Mouse (Mus musculus) heart, postnatal 14 days (tissue): ENCODE results near the gene Cdc42ep5. TPM values are rescaled to one million over a fixed set of nuclear protein-coding genes. Genes with fewer than 3 reads are reported as not detected.

Experiments
- DNase-seq, 2 experiments: peaks; one replicate each; pipeline ENCODE4 v3.0.0; 2021 to 2022
- intact Hi-C: fragments of 180-260 bp; cut with DNase I; formaldehyde crosslinking; loops from one replicate; pipeline ENCODE4 v1.15.1; 2025
- total RNA-seq, 2 experiments: library from RNA; stranded (reverse); gene quantifications; 2 replicates each; pipeline ENCODE4 v1.2.3; 2021

Gene Cdc42ep5
- total RNA-seq, 2 experiments from 2014 or later = 9.0 to 10.2 TPM

- no peak for DNase-seq
- intact Hi-C loops = loop anchor here (10.0 kb wide), 2 partner anchors 483 to 937 kb away; partner anchors contain the start of genes Epn1 and Leng1
Measured at GRCm38 (mm10) chr7:4147371-4147770, 17.3 kb downstream of the Cdc42ep5 start.

GRCm38 (mm10) chr7:4146241-4147180 is 18.1 kb downstream of the Cdc42ep5 start:
- intact Hi-C loops = loop anchor here (10.0 kb wide), 2 partner anchors 482 to 938 kb away; partner anchors contain the start of genes Epn1 and Leng1
- DNase-seq = no peak

- DNase-seq = peak; percentile 51 to 66
- intact Hi-C loops = loop anchor here (10.0 kb wide), 2 partner anchors 481 to 939 kb away; partner anchors contain the start of genes Epn1 and Leng1
Measured at GRCm38 (mm10) chr7:4145552-4146190, 19.0 kb downstream of the Cdc42ep5 start.

GRCm38 (mm10) chr7:4144766-4145551 is 19.7 kb downstream of the Cdc42ep5 start:
- DNase-seq = peak in 1 of 2 experiments; percentile 0
- intact Hi-C loops = loop anchor here (10.0 kb wide), 2 partner anchors 480 to 940 kb away; partner anchors contain the start of genes Epn1 and Leng1

GRCm38 (mm10) chr7:4144046-4144445 is 20.6 kb downstream of the Cdc42ep5 start:
- intact Hi-C loops = loop anchor here (10.0 kb wide), 2 partner anchors 479 to 941 kb away; partner anchors contain the start of genes Epn1 and Leng1
- peak in 1 of 2 experiments; percentile 0 for DNase-seq

- no peak for DNase-seq
- intact Hi-C loops = loop anchor here (10.0 kb wide), 2 partner anchors 479 to 941 kb away; partner anchors contain the start of genes Epn1 and Leng1
Measured at GRCm38 (mm10) chr7:4143506-4143905, 21.2 kb downstream of the Cdc42ep5 start.

- no peak for DNase-seq
- intact Hi-C loops = loop anchor here (10.0 kb wide), 2 partner anchors 478 to 942 kb away; partner anchors contain the start of genes Epn1 and Leng1
Measured at GRCm38 (mm10) chr7:4142796-4143445, 21.7 kb downstream of the Cdc42ep5 start.

- DNase-seq = no peak
- intact Hi-C loops = loop anchor here (10.0 kb wide), 2 partner anchors 477 to 943 kb away; partner anchors contain the start of genes Epn1 and Leng1
Measured at GRCm38 (mm10) chr7:4141648-4142325, 22.9 kb downstream of the Cdc42ep5 start.

GRCm38 (mm10) chr7:4139391-4139790 is 25.3 kb downstream of the Cdc42ep5 start:
- DNase-seq = no peak
- intact Hi-C loops = loop anchor here (5.0 to 10.0 kb wide), 2 partner anchors 155 to 668 kb away; no protein-coding TSS in a partner anchor

- intact Hi-C loops = loop anchor here (5.0 to 10.0 kb wide), 2 partner anchors 156 to 669 kb away; no protein-coding TSS in a partner anchor
- no peak for DNase-seq
Measured at GRCm38 (mm10) chr7:4138671-4139070, 26.0 kb downstream of the Cdc42ep5 start.

GRCm38 (mm10) chr7:4138181-4138580 is 26.5 kb downstream of the Cdc42ep5 start:
- intact Hi-C loops = loop anchor here (5.0 to 10.0 kb wide), 2 partner anchors 157 to 669 kb away; no protein-coding TSS in a partner anchor
- no peak for DNase-seq

GRCm38 (mm10) chr7:4137746-4138145 is 26.9 kb downstream of the Cdc42ep5 start:
- intact Hi-C loops = loop anchor here (5.0 to 10.0 kb wide), 2 partner anchors 157 to 670 kb away; no protein-coding TSS in a partner anchor
- no peak for DNase-seq

GRCm38 (mm10) chr7:4136771-4137531 is 27.7 kb downstream of the Cdc42ep5 start, which contains the start of gene Leng8:
Gene Leng8, plus strand, starts transcription at chr7:4137039.
- intact Hi-C loops = loop anchor here (5.0 to 10.0 kb wide), 2 partner anchors 158 to 670 kb away; no protein-coding TSS in a partner anchor
- DNase-seq = peak; percentile 97 to 99

- DNase-seq = no peak
- intact Hi-C loops = loop anchor here (5.0 to 10.0 kb wide), 2 partner anchors 158 to 671 kb away; no protein-coding TSS in a partner anchor
Measured at GRCm38 (mm10) chr7:4136404-4136770, 28.3 kb downstream of the Cdc42ep5 start.

- DNase-seq = no peak
- intact Hi-C loops = loop anchor here (5.0 to 10.0 kb wide), 3 partner anchors 160 to 672 kb away; partner anchors contain the start of gene Tnni3
Measured at GRCm38 (mm10) chr7:4134911-4135310, 29.7 kb downstream of the Cdc42ep5 start.

- no peak for DNase-seq
- intact Hi-C loops = loop anchor here (2.0 to 10.0 kb wide), 4 partner anchors 162 to 389 kb away; partner anchors contain the start of gene Tnni3
Measured at GRCm38 (mm10) chr7:4132998-4133397, 31.7 kb downstream of the Cdc42ep5 start.

GRCm38 (mm10) chr7:4132581-4132980 is 32.1 kb downstream of the Cdc42ep5 start:
- no peak for DNase-seq
- intact Hi-C loops = loop anchor here (2.0 to 10.0 kb wide), 4 partner anchors 162 to 390 kb away; partner anchors contain the start of gene Tnni3
